9 mouse cellular contexts compared by ENCODE assay signal in the genomic region with DNA sequence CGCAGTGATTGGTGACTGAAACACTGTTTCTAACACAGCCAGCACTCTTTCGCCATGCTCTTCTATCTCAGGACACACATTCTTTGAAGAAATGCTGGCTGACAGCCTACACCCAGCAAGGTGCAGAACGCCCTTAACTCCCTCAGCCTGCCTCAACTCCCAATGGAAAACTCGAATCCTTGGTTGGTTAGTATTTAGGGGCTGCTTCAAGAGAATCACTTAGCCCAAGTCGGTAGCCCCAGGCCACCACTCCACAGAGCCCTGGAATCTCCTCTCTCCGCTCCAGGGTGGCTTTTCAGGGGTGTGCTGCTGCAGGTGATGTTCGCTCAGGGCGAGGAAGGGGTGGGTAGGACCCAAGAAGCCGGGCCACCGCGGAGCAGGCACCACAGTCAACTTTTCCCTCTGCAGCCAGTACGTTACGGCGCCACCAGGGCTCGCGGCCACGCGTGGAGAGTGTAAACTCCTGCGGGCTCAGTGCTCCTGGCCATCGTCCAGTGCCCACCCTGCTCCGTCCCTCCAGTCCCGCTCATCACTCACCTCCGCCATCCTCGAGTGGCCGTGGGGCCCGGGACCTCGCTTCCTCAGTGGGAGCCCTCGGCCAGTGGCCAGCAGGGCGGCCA. TPM values are rescaled to one million over a fixed set of nuclear protein-coding genes. Genes with fewer than 3 reads are reported as not detected.
DNase-seq lines count a peak whose midpoint lies in the region; ATAC-seq and TF ChIP-seq lines count a peak whose summit lies in the region.
"Had no signal": no experiment of that assay in that cellular context is flagged by ENCODE, and none has a peak within 500 bp of the region (broad histone marks: within the 10 kb centered on the region; RNA-seq: fewer than 3 reads in every experiment).

No protein-coding gene starts in this region.

- H3K4me2 ChIP-seq in heart, embryonic 11.5 days = peak overlapping the region; percentile 99
- H3K4me2 ChIP-seq in embryonic facial prominence, embryonic 14.5 days (ENCODE audit: low read depth, low read length) = peak overlapping the region; percentile 99
- peak overlapping the region; percentile 99 for H3K4me2 ChIP-seq in intestine, embryonic 16.5 days (ENCODE audit: low read depth, low read length)
- H3K4me2 ChIP-seq in midbrain, embryonic 16.5 days (ENCODE audit: low read length) = peak overlapping the region; percentile 79

- intact Hi-C loops in heart, postnatal 10 days (cut with DNase I) = no loop called here

- no peaks in the 10 kb centered on the region for H3K36me3 ChIP-seq in heart, embryonic 11.5 days (ENCODE audit: control insufficient read depth, insufficient read depth, low read length)
- no peaks in the 10 kb centered on the region for H3K36me3 ChIP-seq in ES-E14 (ENCODE audit: control insufficient read depth, insufficient read depth, low read length, poor library complexity, severe bottlenecking)
- H3K36me3 ChIP-seq in embryonic facial prominence, embryonic 14.5 days (ENCODE audit: control insufficient read depth, insufficient read depth, low read length) = no peaks in the 10 kb centered on the region
- no peaks in the 10 kb centered on the region for H3K36me3 ChIP-seq in intestine, embryonic 16.5 days (ENCODE audit: control insufficient read depth, insufficient read depth, low read length)
- no peaks in the 10 kb centered on the region for H3K36me3 ChIP-seq in midbrain, embryonic 16.5 days (ENCODE audit: control insufficient read depth, insufficient read depth, low read length)

- peak overlapping the region; percentile 77 for H3K9ac ChIP-seq in heart, embryonic 11.5 days (ENCODE audit: low read depth, low read length)
- H3K9ac ChIP-seq in ES-E14 (ENCODE audit: insufficient read depth, low read depth, low read length, poor library complexity, severe bottlenecking) = peak overlapping the region; percentile 66
- peak overlapping the region; percentile 77 for H3K9ac ChIP-seq in embryonic facial prominence, embryonic 14.5 days (ENCODE audit: low read depth, low read length)
- peak overlapping the region; percentile 76 for H3K9ac ChIP-seq in intestine, embryonic 16.5 days (ENCODE audit: low read depth, low read length)
- H3K9ac ChIP-seq in midbrain, embryonic 16.5 days (ENCODE audit: low read depth, low read length) = peak overlapping the region; percentile 60

- WGBS in heart, embryonic 11.5 days (ENCODE audit: insufficient replicate concordance) = 6% methylated on average over 29 of the region's 29 CpGs
- 22% methylated on average over 10 of the region's 29 CpGs for WGBS in embryonic facial prominence, embryonic 14.5 days
- WGBS in intestine, embryonic 16.5 days = 10% methylated on average over 29 of the region's 29 CpGs
- WGBS in midbrain, embryonic 16.5 days = 8% methylated on average over 29 of the region's 29 CpGs

- in situ Hi-C loops in ES-E14 (cut with MboI; ENCODE audit: low sequenced_read_pairs in 2 of 2, unreplicated experiment in 2 of 2) = no loop called here

- no peak for ATAC-seq in heart, embryonic 11.5 days (replicated peaks; ENCODE audit: insufficient number of reproducible peaks, low FRiP score, low TSS enrichment)
- no peak for ATAC-seq in embryonic facial prominence, embryonic 14.5 days (ENCODE audit: low read depth)
- peak; percentile 32 for ATAC-seq in intestine, embryonic 16.5 days
- ATAC-seq in midbrain, embryonic 16.5 days = peak; percentile 5

- peaks cover 13% of the 10 kb centered on the region for H3K27me3 ChIP-seq in heart, embryonic 11.5 days (ENCODE audit: control insufficient read depth, insufficient read depth, low read length)
- H3K27me3 ChIP-seq in embryonic facial prominence, embryonic 14.5 days (replicated peaks; ENCODE audit: control insufficient read depth, insufficient read depth, low read length) = peaks cover 20% of the 10 kb centered on the region
- peaks cover 12% of the 10 kb centered on the region for H3K27me3 ChIP-seq in intestine, embryonic 16.5 days (replicated peaks; ENCODE audit: control insufficient read depth, insufficient read depth, low read length)
- peaks cover 14% of the 10 kb centered on the region; the same call in 1 of the 2 replicates for H3K27me3 ChIP-seq in midbrain, embryonic 16.5 days (ENCODE audit: control insufficient read depth, insufficient read depth, low read depth, low read length)

- peak overlapping the region; percentile 79 for H3K4me3 ChIP-seq in heart, embryonic 11.5 days (ENCODE audit: low read depth, low read length)
- H3K4me3 ChIP-seq in ES-E14 (ENCODE audit: insufficient read depth in 1 of 2, low read depth in 1 of 2, low read length in 2 of 2, poor library complexity in 1 of 2, severe bottlenecking in 1 of 2) = peak overlapping the region; percentile 80 to 98
- peak overlapping the region; percentile 79 for H3K4me3 ChIP-seq in embryonic facial prominence, embryonic 14.5 days (ENCODE audit: low read depth, low read length)
- peak overlapping the region; percentile 79 for H3K4me3 ChIP-seq in intestine, embryonic 16.5 days (ENCODE audit: low read length)
- H3K4me3 ChIP-seq in midbrain, embryonic 16.5 days (ENCODE audit: low read depth, low read length) = peak overlapping the region; percentile 80

- H3K27ac ChIP-seq in heart, embryonic 11.5 days (ENCODE audit: low read depth, low read length) = no peak overlapping the region
- no peak overlapping the region for H3K27ac ChIP-seq in ES-E14 (ENCODE audit: insufficient read depth, low read depth, low read length, poor library complexity, severe bottlenecking)
- H3K27ac ChIP-seq in embryonic facial prominence, embryonic 14.5 days (replicated peaks; ENCODE audit: low read depth, low read length) = no peak overlapping the region
- H3K27ac ChIP-seq in intestine, embryonic 16.5 days (ENCODE audit: low read length) = no peak overlapping the region
- H3K27ac ChIP-seq in midbrain, embryonic 16.5 days (ENCODE audit: low read length) = no peak overlapping the region

- no peak for DNase-seq in heart, postnatal 10 days
- no peak for DNase-seq in ES-E14 (ENCODE audit: low read depth, low spot score)
- DNase-seq in embryonic facial prominence, embryonic 14.5 days (ENCODE audit: low spot score) = no peak
- no peak for DNase-seq in urinary bladder, postnatal 14 days (ENCODE audit: low spot score)
- no peak for DNase-seq in left cerebral cortex, adult 11 months (ENCODE audit: low spot score)

- H3K9me3 ChIP-seq in heart, embryonic 11.5 days (replicated peaks; ENCODE audit: control insufficient read depth, low read length) = no peaks in the 10 kb centered on the region
- H3K9me3 ChIP-seq in ES-E14 (ENCODE audit: control insufficient read depth, insufficient read depth, low read depth, low read length) = no peaks in the 10 kb centered on the region
- no peaks in the 10 kb centered on the region for H3K9me3 ChIP-seq in embryonic facial prominence, embryonic 14.5 days (ENCODE audit: control insufficient read depth, low read length)
- no peaks in the 10 kb centered on the region for H3K9me3 ChIP-seq in intestine, embryonic 16.5 days (ENCODE audit: control insufficient read depth, low read length)
- no peaks in the 10 kb centered on the region for H3K9me3 ChIP-seq in midbrain, embryonic 16.5 days (replicated peaks; ENCODE audit: control insufficient read depth, low read length, poor library complexity, severe bottlenecking)

- H3K4me1 ChIP-seq in heart, embryonic 11.5 days (ENCODE audit: control insufficient read depth, insufficient read depth, low read length) = peaks cover 5% of the 10 kb centered on the region
- H3K4me1 ChIP-seq in ES-E14 (ENCODE audit: control insufficient read depth in 2 of 2, insufficient read depth in 2 of 2, low read length in 2 of 2, poor library complexity in 1 of 2) = peaks cover 0 to 3% of the 10 kb centered on the region in 2 experiments; a peak in 1 of 4 replicates
- H3K4me1 ChIP-seq in embryonic facial prominence, embryonic 14.5 days (ENCODE audit: control insufficient read depth, insufficient read depth, low read length) = 0 out of 2 replicates have a peak, but pooled peaks cover 4% of the 10 kb centered on the region
- peaks cover 14% of the 10 kb centered on the region for H3K4me1 ChIP-seq in intestine, embryonic 16.5 days (ENCODE audit: control insufficient read depth, insufficient read depth, low read length)
- H3K4me1 ChIP-seq in midbrain, embryonic 16.5 days (ENCODE audit: control insufficient read depth, insufficient read depth, low read length) = peaks cover 9% of the 10 kb centered on the region; the same call in 1 of the 2 replicates

TF ChIP-seq in ES-E14, 5 proteins besides CTCF, POLR2A, EP300 and RAD21:
- TF ChIP-seq ZNF384 (IDR thresholded peaks at IDR 0.05; ENCODE audit: low read depth, low read length) (no peak), HCFC1 (IDR thresholded peaks at IDR 0.05; ENCODE audit: borderline replicate concordance, insufficient read depth, low read length) (no peak), ZC3H11A (IDR thresholded peaks at IDR 0.05; ENCODE audit: borderline replicate concordance, low read depth, low read length) (no peak), MAFK (IDR thresholded peaks at IDR 0.05; ENCODE audit: insufficient read depth, low read depth, low read length) (no peak), CHD2 (IDR thresholded peaks at IDR 0.05; ENCODE audit: low read depth, low read length) (no peak)

RNA-seq across cellular contexts. Expression of a gene that starts 0.4 kb away (rescaled TPM):
- 0.44 and 0.83 TPM in 2 replicates for polyA plus RNA-seq in heart, embryonic 11.5 days (2014; fragmentation: Nextera tagmentation; extraction: Ambion mirVana)
- under 1 TPM in 1 of 2 experiments, not detected in 1; 0.43 TPM for total RNA-seq in heart, postnatal 10 days (2021)
- total RNA-seq in ES-E14 (2012; rRNA removed) = 3.0 and 3.2 TPM in 2 replicates
- polyA plus RNA-seq in embryonic facial prominence, embryonic 14.5 days (2014; fragmentation: Nextera tagmentation; extraction: Ambion mirVana) = 0.75 and 0.92 TPM in 2 replicates
- 0.27 and 0.49 TPM in 2 replicates for polyA plus RNA-seq in intestine, embryonic 16.5 days (2015; fragmentation: Nextera tagmentation; extraction: Ambion mirVana)
- polyA plus RNA-seq in midbrain, embryonic 16.5 days (2015; fragmentation: Nextera tagmentation; extraction: Ambion mirVana) = 2.1 and 2.2 TPM in 2 replicates
- total RNA-seq: heart, adult 18-20 months had no signal

RNA-seq across cellular contexts. Expression of a gene that starts 32.9 kb away (rescaled TPM):
- 196 and 214 TPM in 2 replicates for polyA plus RNA-seq in heart, embryonic 11.5 days (2014; fragmentation: Nextera tagmentation; extraction: Ambion mirVana)
- 100 to 1,000 TPM; 103 to 108 TPM for total RNA-seq in heart, postnatal 10 days (2021)
- total RNA-seq in ES-E14 (2012; rRNA removed) = 224 and 305 TPM in 2 replicates
- polyA plus RNA-seq in embryonic facial prominence, embryonic 14.5 days (2014; fragmentation: Nextera tagmentation; extraction: Ambion mirVana) = 182 and 187 TPM in 2 replicates
- 196 and 225 TPM in 2 replicates for polyA plus RNA-seq in intestine, embryonic 16.5 days (2015; fragmentation: Nextera tagmentation; extraction: Ambion mirVana)
- 208 and 217 TPM in 2 replicates for polyA plus RNA-seq in midbrain, embryonic 16.5 days (2015; fragmentation: Nextera tagmentation; extraction: Ambion mirVana)

RNA-seq across cellular contexts. Expression of a gene that starts 33.1 kb away (rescaled TPM):
- polyA plus RNA-seq in heart, embryonic 11.5 days (2014; fragmentation: Nextera tagmentation; extraction: Ambion mirVana) = 34.8 and 36.9 TPM in 2 replicates
- 10 to 100 TPM; 33.2 to 34.0 TPM for total RNA-seq in heart, postnatal 10 days (2021)
- 29.8 and 36.3 TPM in 2 replicates for total RNA-seq in ES-E14 (2012; rRNA removed)
- 35.1 and 45.5 TPM in 2 replicates for polyA plus RNA-seq in embryonic facial prominence, embryonic 14.5 days (2014; fragmentation: Nextera tagmentation; extraction: Ambion mirVana)
- polyA plus RNA-seq in intestine, embryonic 16.5 days (2015; fragmentation: Nextera tagmentation; extraction: Ambion mirVana) = 40.8 and 42.4 TPM in 2 replicates
- polyA plus RNA-seq in midbrain, embryonic 16.5 days (2015; fragmentation: Nextera tagmentation; extraction: Ambion mirVana) = 56.2 and 58.2 TPM in 2 replicates

Comparison
In these comparisons a context has a peak if more than half of its experiments do, and no peak if none do; other contexts are left out.
1. ATAC-seq: peak in intestine, embryonic 16.5 days (single experiment) and midbrain, embryonic 16.5 days (single experiment); none in heart, embryonic 11.5 days (single experiment) and embryonic facial prominence, embryonic 14.5 days (single experiment).
2. Peak in every context shown above with its lines, with median percentiles within 50 percentile points of each other: H3K4me2 ChIP-seq, H3K4me3 ChIP-seq and H3K9ac ChIP-seq.